19 mouse cellular contexts compared by ENCODE assay signal in the genomic region with DNA sequence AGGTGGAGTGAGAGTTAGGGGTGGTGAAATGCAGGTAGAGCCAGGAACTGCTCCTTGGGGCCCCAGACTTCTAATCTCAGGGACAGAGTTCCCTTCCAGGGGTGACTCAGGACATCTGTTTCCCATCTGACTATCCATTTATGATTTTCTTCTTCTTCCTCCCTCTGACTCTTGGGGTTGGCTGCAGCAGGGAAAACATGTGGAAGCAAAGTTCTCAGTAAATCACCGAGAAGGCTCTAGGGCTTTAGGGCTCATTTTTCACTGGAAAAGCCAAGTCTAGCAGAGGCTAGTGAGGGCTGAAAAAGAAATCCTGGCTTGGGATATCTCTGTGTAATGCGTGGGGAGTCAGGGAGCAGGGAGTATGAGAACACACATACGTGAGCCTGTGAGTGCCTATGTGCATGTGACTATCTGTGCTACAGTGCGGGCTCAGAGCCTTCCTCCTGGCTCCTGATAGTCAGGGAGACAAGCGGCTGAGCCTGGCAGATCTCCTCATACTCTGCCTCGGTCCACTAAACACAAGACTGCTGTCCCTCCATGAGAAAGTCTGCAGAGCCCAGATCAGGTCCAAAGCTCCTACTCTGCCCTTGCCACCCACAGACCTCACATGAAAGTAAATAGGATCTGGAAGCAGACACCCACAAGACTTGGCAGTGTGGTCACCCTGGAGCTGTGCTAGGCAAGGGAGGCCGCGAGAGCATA.
DNase-seq lines count a peak whose midpoint lies in the region; ATAC-seq lines count a peak whose summit lies in the region.
"Had no signal": no experiment of that assay in that cellular context is flagged by ENCODE, and none has a peak within 500 bp of the region (broad histone marks: within the 10 kb centered on the region; RNA-seq: fewer than 3 reads in every experiment).

No protein-coding gene starts in this region.

- no peak overlapping the region for H3K4me3 ChIP-seq in heart, embryonic 10.5 days
- H3K4me3 ChIP-seq in liver, embryonic 11.5 days (ENCODE audit: low read depth, low read length), result no peak overlapping the region
- H3K4me3 ChIP-seq: erythroblast, embryonic 14.5 days; forebrain, embryonic 15.5 days; intestine, embryonic 15.5 days; limb, embryonic 13.5 days had no signal

- 0 out of 2 replicates have a peak overlapping the region, but pooled peaks have one; percentile 6 for H3K27ac ChIP-seq in heart, embryonic 10.5 days
- H3K27ac ChIP-seq in liver, embryonic 11.5 days (ENCODE audit: low read depth, low read length), result no peak overlapping the region
- H3K27ac ChIP-seq: forebrain, embryonic 15.5 days; hindbrain, embryonic 14.5 days; intestine, embryonic 15.5 days; limb, embryonic 13.5 days; macrophage had no signal

- H3K27me3 ChIP-seq in heart, embryonic 10.5 days (ENCODE audit: insufficient read depth, poor library complexity, severe bottlenecking), result no peaks in the 10 kb centered on the region
- H3K27me3 ChIP-seq in liver, embryonic 11.5 days (replicated peaks; ENCODE audit: control insufficient read depth, insufficient read depth, low read length), result no peaks in the 10 kb centered on the region
- H3K27me3 ChIP-seq: forebrain, embryonic 15.5 days; intestine, embryonic 15.5 days; limb, embryonic 13.5 days had no signal

- 65% methylated on average over 8 of the region's 8 CpGs for WGBS in heart, embryonic 10.5 days
- WGBS in liver, embryonic 11.5 days, result 76% methylated on average over 8 of the region's 8 CpGs

- H3K36me3 ChIP-seq in heart, embryonic 10.5 days, result no peaks in the 10 kb centered on the region
- no peaks in the 10 kb centered on the region for H3K36me3 ChIP-seq in liver, embryonic 11.5 days (ENCODE audit: control insufficient read depth, insufficient read depth, low read length)
- H3K36me3 ChIP-seq: forebrain, embryonic 15.5 days; intestine, embryonic 15.5 days; limb, embryonic 13.5 days had no signal

- intact Hi-C loops in heart, postnatal 14 days (cut with DNase I), result no loop called here

- H3K4me2 ChIP-seq in liver, embryonic 11.5 days, result no peak overlapping the region
- H3K4me2 ChIP-seq: forebrain, embryonic 15.5 days; heart, embryonic 11.5 days; hindbrain, embryonic 14.5 days; intestine, embryonic 15.5 days; limb, embryonic 13.5 days had no signal

- H3K4me1 ChIP-seq in heart, embryonic 10.5 days, result peaks cover 10% of the 10 kb centered on the region
- H3K4me1 ChIP-seq in liver, embryonic 11.5 days (replicated peaks; ENCODE audit: control insufficient read depth, insufficient read depth, low read length), result no peaks in the 10 kb centered on the region
- H3K4me1 ChIP-seq: forebrain, embryonic 15.5 days; intestine, embryonic 15.5 days had no signal

- H3K9ac ChIP-seq in liver, embryonic 11.5 days (ENCODE audit: low read depth, low read length), result no peak overlapping the region
- H3K9ac ChIP-seq: forebrain, embryonic 15.5 days; hindbrain, embryonic 14.5 days; intestine, embryonic 15.5 days; limb, embryonic 13.5 days; liver, postnatal 0 days had no signal

- no peaks in the 10 kb centered on the region for H3K9me3 ChIP-seq in heart, embryonic 10.5 days
- no peaks in the 10 kb centered on the region for H3K9me3 ChIP-seq in liver, embryonic 11.5 days (ENCODE audit: control insufficient read depth, low read length)
- H3K9me3 ChIP-seq: forebrain, embryonic 15.5 days; intestine, embryonic 15.5 days; limb, embryonic 13.5 days had no signal

- no peak for ATAC-seq in liver, embryonic 11.5 days (replicated peaks; ENCODE audit: low FRiP score)
- ATAC-seq: forebrain, embryonic 15.5 days; intestine, embryonic 15.5 days; liver, postnatal 0 days had no signal

- no peak for DNase-seq in heart, embryonic 10.5 days (ENCODE audit: low spot score)
- no peak for DNase-seq in heart, postnatal 14 days
- peak; percentile 28 for DNase-seq in kidney, adult 18-20 months
- peak; percentile 40 for DNase-seq in kidney, postnatal 10 days
- DNase-seq in mesoderm, embryonic 11.5 days (ENCODE audit: low read depth, low spot score), result peak; percentile 47
- DNase-seq in embryo, embryonic 10.5 days (ENCODE audit: low spot score), result no peak
- DNase-seq in thymus, postnatal 36 days, result no peak
- no peak for DNase-seq in liver, embryonic 11.5 days (ENCODE audit: low spot score)
- DNase-seq: cerebellum, postnatal 25 days; liver, postnatal 0 days; midbrain, embryonic 14.5 days; spleen, adult 18-20 months had no signal

Comparison
In these comparisons a context has a peak if more than half of its experiments do, and no peak if none do; other contexts are left out.
1. DNase-seq: peak in kidney, adult 18-20 months (single experiment), kidney, postnatal 10 days (single experiment) and mesoderm, embryonic 11.5 days (single experiment); none in heart, embryonic 10.5 days (single experiment), heart, postnatal 14 days (0 of 2), embryo, embryonic 10.5 days (single experiment), thymus, postnatal 36 days (0 of 2) and liver, embryonic 11.5 days (single experiment).